Mouse (Mus musculus) intestine, postnatal 0 days (tissue): ENCODE data around the gene Ndst2. TPM values are rescaled to one million over a fixed set of nuclear protein-coding genes. Genes with fewer than 3 reads are reported as not detected.

Experiments
- ATAC-seq: fragments of 200-750 bp; cut with Nextera tagmentation; 2 replicates; pipeline ENCODE4 v1.8.0; 2017; ENCODE audit warnings: mild to moderate bottlenecking, moderate TSS enrichment, moderate library complexity
- H3K27ac ChIP-seq: fragments of 300-500 bp; sonication (generic); 2 replicates; pipeline ENCODE4 v1.5.1; 2014; ENCODE audit warnings: mild to moderate bottlenecking, low read depth, low read length, moderate library complexity
- H3K27me3 ChIP-seq: fragments of 300-500 bp; sonication (generic); replicated peaks from 2 replicates; pipeline ENCODE4 v1.6.1; 2014; ENCODE audit warnings: low read length, mixed read lengths; ENCODE audit not compliant: control insufficient read depth, insufficient read depth
- H3K36me3 ChIP-seq: fragments of 300-500 bp; sonication (generic); 2 replicates; pipeline ENCODE4 v1.6.1; 2014; ENCODE audit warnings: mild to moderate bottlenecking, moderate library complexity; ENCODE audit not compliant: control insufficient read depth, insufficient read depth
- H3K4me1 ChIP-seq: fragments of 300-500 bp; sonication (generic); replicated peaks from 2 replicates; pipeline ENCODE4 v1.6.1; 2014; ENCODE audit warnings: antibody characterized with exemption, low read length, mixed read lengths; ENCODE audit not compliant: control insufficient read depth, insufficient read depth
- H3K4me2 ChIP-seq: fragments of 300-500 bp; sonication (generic); replicated peaks from 2 replicates; pipeline ENCODE4 v1.6.1; 2014; ENCODE audit warnings: low read depth, mild to moderate bottlenecking, moderate library complexity
- H3K4me3 ChIP-seq: fragments of 300-500 bp; sonication (generic); 2 replicates; pipeline ENCODE4 v1.5.1; 2014; ENCODE audit warnings: low read depth, low read length
- H3K9ac ChIP-seq: fragments of 300-500 bp; sonication (generic); 2 replicates; pipeline ENCODE4 v1.6.1; 2014; ENCODE audit warnings: mild to moderate bottlenecking, low read depth, low read length
- H3K9me3 ChIP-seq: fragments of 300-500 bp; sonication (generic); 2 replicates; pipeline ENCODE4 v1.6.1; 2016; ENCODE audit warnings: mixed run types; ENCODE audit not compliant: control insufficient read depth
- CTCF ChIP-seq: sonication (generic); IDR thresholded peaks from 2 replicates; pipeline ENCODE4 v1.5.1; 2016; ENCODE audit warnings: low read depth, mild to moderate bottlenecking, control low read depth, antibody characterized with exemption, moderate library complexity
- WGBS: fragments of 180-500 bp; shearing (Covaris S2); extraction: QIAGEN DNeasy Blood & Tissue Kit; methylation state at CpG from one replicate; pipeline ENCODE4 v1.1.7; 2014; 5-methylcytosine and 5-hydroxymethylcytosine counted together
- polyA plus RNA-seq: library from polyadenylated mRNA; unstranded; fragments of >200 nt; fragmentation: Nextera tagmentation; extraction: Ambion mirVana; gene quantifications from 2 replicates; pipeline ENCODE4 v1.2.1, GENCODE M21; 2015

Gene Ndst2
- polyA plus RNA-seq, 1 experiment from 2014 or later: 9.8 TPM

- TF ChIP-seq CTCF: no peak
- ATAC-seq: 0 out of 2 replicates have a peak, but pooled peaks have one; percentile 44
These were observed 39.0 kb upstream of the Ndst2 start for GRCm38 (mm10) chr14:20773410-20773809.

GRCm38 (mm10) chr14:20772808-20773207 lies 38.4 kb upstream of the Ndst2 start:
- Histone ChIP-seq H3K4me1 (0 out of 2 replicates have a peak, but pooled peaks cover 2% of the 10 kb centered on the region), H3K4me2 (no peak overlapping the region), H3K9ac (no peak overlapping the region), H3K27me3 (no peaks in the 10 kb centered on the region), H3K36me3 (peaks cover 17% of the 10 kb centered on the region), H3K27ac (peak overlapping the region; percentile 28; the same call in 1 of the 2 replicates), H3K4me3 (no peak overlapping the region), H3K9me3 (no peaks in the 10 kb centered on the region)
- ATAC-seq: no peak
- 65% methylated on average over 6 of the region's 6 CpGs for WGBS
- TF ChIP-seq CTCF: no peak

More at GRCm38 (mm10) chr14:20773410-20773809, 39.0 kb upstream of the Ndst2 start:
- Histone ChIP-seq H3K4me3 (no peak overlapping the region), H3K36me3 (peaks cover 23% of the 10 kb centered on the region), H3K4me2 (no peak overlapping the region), H3K27ac (no peak overlapping the region), H3K4me1 (0 out of 2 replicates have a peak, but pooled peaks cover 2% of the 10 kb centered on the region), H3K9me3 (no peaks in the 10 kb centered on the region), H3K27me3 (no peaks in the 10 kb centered on the region), H3K9ac (no peak overlapping the region)
- WGBS: 48% methylated on average over 3 of the region's 3 CpGs

- Histone ChIP-seq H3K27me3 (no peaks in the 10 kb centered on the region), H3K4me2 (no peak overlapping the region), H3K4me3 (no peak overlapping the region), H3K27ac (no peak overlapping the region), H3K36me3 (peaks cover 10% of the 10 kb centered on the region), H3K9ac (no peak overlapping the region), H3K9me3 (no peaks in the 10 kb centered on the region), H3K4me1 (0 out of 2 replicates have a peak, but pooled peaks cover 2% of the 10 kb centered on the region)
- TF ChIP-seq CTCF: no peak
- WGBS: 48% methylated on average over 3 of the region's 3 CpGs
- ATAC-seq: no peak
These were observed 37.6 kb upstream of the Ndst2 start for GRCm38 (mm10) chr14:20771941-20772340.

GRCm38 (mm10) chr14:20768581-20768980 lies 34.2 kb upstream of the Ndst2 start:
- ATAC-seq: no peak

GRCm38 (mm10) chr14:20767936-20768335 lies 33.6 kb upstream of the Ndst2 start:
- WGBS: 86% methylated on average over 7 of the region's 7 CpGs
- Histone ChIP-seq H3K9ac (no peak overlapping the region), H3K4me1 (no peaks in the 10 kb centered on the region), H3K36me3 (peaks cover 36% of the 10 kb centered on the region), H3K27me3 (no peaks in the 10 kb centered on the region), H3K4me3 (no peak overlapping the region), H3K9me3 (no peaks in the 10 kb centered on the region), H3K27ac (no peak overlapping the region), H3K4me2 (no peak overlapping the region)
- peak; percentile 33 for TF ChIP-seq CTCF
- ATAC-seq: no peak

More at GRCm38 (mm10) chr14:20768581-20768980, 34.2 kb upstream of the Ndst2 start:
- WGBS: 66% methylated on average over 5 of the region's 5 CpGs
- no peak for TF ChIP-seq CTCF
- Histone ChIP-seq H3K27ac (no peak overlapping the region), H3K36me3 (peaks cover 30% of the 10 kb centered on the region), H3K4me3 (no peak overlapping the region), H3K9ac (no peak overlapping the region), H3K4me1 (0 out of 2 replicates have a peak, but pooled peaks cover 2% of the 10 kb centered on the region), H3K27me3 (no peaks in the 10 kb centered on the region), H3K4me2 (no peak overlapping the region), H3K9me3 (no peaks in the 10 kb centered on the region)

- H3K9me3 ChIP-seq: no peaks in the 10 kb centered on the region
- 24% methylated on average over 12 of the region's 12 CpGs for WGBS
- H3K36me3 ChIP-seq: peaks cover 57% of the 10 kb centered on the region
- no peak overlapping the region for H3K9ac ChIP-seq
- no peaks in the 10 kb centered on the region for H3K4me1 ChIP-seq
- peak; percentile 98 for TF ChIP-seq CTCF
- H3K4me2 ChIP-seq: no peak overlapping the region
- H3K27ac ChIP-seq: peak overlapping the region; percentile 55; the same call in 1 of the 2 replicates
- H3K4me3 ChIP-seq: no peak overlapping the region
- no peaks in the 10 kb centered on the region for H3K27me3 ChIP-seq
- peak; percentile 70 for ATAC-seq
These were observed 31.4 kb upstream of the Ndst2 start for GRCm38 (mm10) chr14:20765642-20766258.
